Mouse (Mus musculus) T-helper 1 cell (primary cell): ENCODE results near the gene Uqcc3.

ENCODE experiments used
- in situ Hi-C: fragments of 300-600 bp; cut with MboI, MseI; formaldehyde crosslinking; loops from one replicate; pipeline ENCODE4 v1.15.1; 2025; ENCODE audit warnings: high pct_unique_total_duplicates

Gene Uqcc3

GRCm38 (mm10) chr19:8880311-8881033 lies at the start of gene Uqcc3:
TSS of gene Uqcc3 (minus strand) at chr19:8880923.
- in situ Hi-C loops = no loop called here

GRCm38 (mm10) chr19:8930117-8930516 lies 49.4 kb upstream of the Uqcc3 start:
- in situ Hi-C loops = no loop called here

GRCm38 (mm10) chr19:8929224-8930088 lies 48.7 kb upstream of the Uqcc3 start, which contains the start of the genes Rom1 and Eml3:
TSS of gene Rom1 (minus strand) at chr19:8929356.
TSS of gene Eml3 (plus strand) at chr19:8929552.
- in situ Hi-C loops = no loop called here

- in situ Hi-C loops = no loop called here
Measured at GRCm38 (mm10) chr19:8928689-8929223, 48.0 kb upstream of the Uqcc3 start.

GRCm38 (mm10) chr19:8927891-8928525 lies 47.3 kb upstream of the Uqcc3 start:
- in situ Hi-C loops = no loop called here

- in situ Hi-C loops = no loop called here
Measured at GRCm38 (mm10) chr19:8926766-8927165, 46.0 kb upstream of the Uqcc3 start.

- in situ Hi-C loops = no loop called here
Measured at GRCm38 (mm10) chr19:8921741-8922140, 41.0 kb upstream of the Uqcc3 start.

- in situ Hi-C loops = no loop called here
Measured at GRCm38 (mm10) chr19:8920836-8921291, 40.1 kb upstream of the Uqcc3 start.

GRCm38 (mm10) chr19:8920073-8920736 lies 39.5 kb upstream of the Uqcc3 start, which contains the start of gene B3gat3:
TSS of gene B3gat3 (plus strand) at chr19:8920374.
- in situ Hi-C loops = no loop called here

- in situ Hi-C loops = loop anchor here (10.0 kb wide), 1 partner anchor 1695 kb away; no protein-coding TSS in a partner anchor
Measured at GRCm38 (mm10) chr19:8919684-8920072, 39.0 kb upstream of the Uqcc3 start.

- in situ Hi-C loops = loop anchor here (10.0 kb wide), 1 partner anchor 1694 kb away; no protein-coding TSS in a partner anchor
Measured at GRCm38 (mm10) chr19:8919000-8919399, 38.3 kb upstream of the Uqcc3 start.

GRCm38 (mm10) chr19:8914212-8914611 lies 33.5 kb upstream of the Uqcc3 start:
- in situ Hi-C loops = loop anchor here (10.0 kb wide), 1 partner anchor 1689 kb away; no protein-coding TSS in a partner anchor

- in situ Hi-C loops = loop anchor here (10.0 kb wide), 1 partner anchor 1687 kb away; no protein-coding TSS in a partner anchor
Measured at GRCm38 (mm10) chr19:8911810-8912209, 31.1 kb upstream of the Uqcc3 start.

- in situ Hi-C loops = loop anchor here (10.0 kb wide), 1 partner anchor 1874 kb away; the partner anchor contains the start of gene Stip1
Measured at GRCm38 (mm10) chr19:8908531-8908930, 27.8 kb upstream of the Uqcc3 start.

- in situ Hi-C loops = loop anchor here (10.0 kb wide), 1 partner anchor 1869 kb away; the partner anchor contains the start of gene Stip1
Measured at GRCm38 (mm10) chr19:8903412-8903811, 22.7 kb upstream of the Uqcc3 start.

- in situ Hi-C loops = loop anchor here (5.0 kb wide), 2 partner anchors 82 to 172 kb away; partner anchors contain the start of gene Ttc9c
Measured at GRCm38 (mm10) chr19:8899079-8899478, 18.4 kb upstream of the Uqcc3 start.

GRCm38 (mm10) chr19:8898576-8898975 lies 17.9 kb upstream of the Uqcc3 start:
- in situ Hi-C loops = loop anchor here (5.0 kb wide), 2 partner anchors 81 to 171 kb away; partner anchors contain the start of gene Ttc9c

GRCm38 (mm10) chr19:8897865-8898495 lies 17.3 kb upstream of the Uqcc3 start, which contains the start of gene Ganab:
TSS of gene Ganab (plus strand) at chr19:8898071.
- in situ Hi-C loops = loop anchor here (5.0 kb wide), 2 partner anchors 81 to 171 kb away; partner anchors contain the start of gene Ttc9c

- in situ Hi-C loops = loop anchor here (5.0 kb wide), 2 partner anchors 80 to 170 kb away; partner anchors contain the start of gene Ttc9c
Measured at GRCm38 (mm10) chr19:8897211-8897864, 16.6 kb upstream of the Uqcc3 start.
